Mouse (Mus musculus) heart, adult 9 months (tissue): ENCODE measurements around the gene Cep152.

Source experiments
- DNase-seq, 2 experiments: peaks; one replicate each; pipeline ENCODE4 v3.0.0; 2022; ENCODE audit warnings: low spot score in 2 of 2

The Cep152 gene

GRCm38 (mm10) chr2:125558634-125559589, 66.0 kb downstream of the Cep152 start:
- peak; percentile 9 to 20 for DNase-seq

GRCm38 (mm10) chr2:125555830-125556229, 69.1 kb downstream of the Cep152 start:
- no peak for DNase-seq

- DNase-seq: no peak
These were observed 75.9 kb downstream of the Cep152 start for GRCm38 (mm10) chr2:125548806-125549578.

- DNase-seq: peak in 1 of 2 experiments; percentile 15
These were observed 79.9 kb downstream of the Cep152 start for GRCm38 (mm10) chr2:125544986-125545385.

- DNase-seq: no peak
These were observed 81.3 kb downstream of the Cep152 start for GRCm38 (mm10) chr2:125543646-125544045.

GRCm38 (mm10) chr2:125541451-125541850, 83.5 kb downstream of the Cep152 start:
- no peak for DNase-seq

- no peak for DNase-seq
These were observed 84.3 kb downstream of the Cep152 start for GRCm38 (mm10) chr2:125540579-125540978.

GRCm38 (mm10) chr2:125539640-125540039, 85.3 kb downstream of the Cep152 start:
- no peak for DNase-seq

GRCm38 (mm10) chr2:125530665-125531064, 94.2 kb downstream of the Cep152 start:
- DNase-seq: peak; percentile 72 to 73

- DNase-seq: no peak
These were observed 98.3 kb downstream of the Cep152 start for GRCm38 (mm10) chr2:125526566-125526965.

GRCm38 (mm10) chr2:125525484-125525883, 99.4 kb downstream of the Cep152 start:
- DNase-seq: no peak

- peak; percentile 81 to 83 for DNase-seq
These were observed 108.3 kb downstream of the Cep152 start for GRCm38 (mm10) chr2:125516594-125516993.

GRCm38 (mm10) chr2:125515291-125516057, 109.4 kb downstream of the Cep152 start:
- DNase-seq: no peak

- no peak for DNase-seq
These were observed 110.5 kb downstream of the Cep152 start for GRCm38 (mm10) chr2:125514391-125514790.
